Mouse (Mus musculus): Measurements from ENCODE around the gene Aifm2. TPM values are rescaled to one million over a fixed set of nuclear protein-coding genes. Genes with fewer than 3 reads are reported as not detected.

The Aifm2 gene
- total and polyA plus RNA-seq, 3 experiments, result 11.2 to 17.9 (median 12.4) TPM

GRCm38 (mm10) chr10:61788499-61788898, 73.4 kb downstream of the Aifm2 start:
- in situ Hi-C loops (cut with MboI; ENCODE audit: low pct_ligation_motif_present, low pct_unique_long_range_greater_than_20kb, low sequenced_read_pairs), result no loop called here
- no peaks in the 10 kb centered on the region for H3K79me2 ChIP-seq (replicated peaks; ENCODE audit: control insufficient read depth, extremely low read depth, insufficient read depth, poor library complexity, severe bottlenecking)

More at GRCm38 (mm10) chr10:61788499-61788898, 73.4 kb downstream of the Aifm2 start:
- dilution Hi-C loops (cut with MboI; ENCODE audit: extremely low pct_ligation_motif_present, extremely low pct_unique_long_range_greater_than_20kb, low sequenced_read_pairs), result no loop called here
- peaks cover 0 to 6% of the 10 kb centered on the region in 2 experiments; a peak in 2 of 4 replicates for H3K4me1 ChIP-seq (ENCODE audit: control insufficient read depth in 1 of 2, insufficient read depth in 2 of 2)
- no peak for DNase-seq (ENCODE audit: extremely low read depth)
- TF ChIP-seq RAD21 (IDR thresholded peaks at IDR 0.05; ENCODE audit: low read depth, low read length), result no peak
- no peak for TF ChIP-seq ELF1 (IDR thresholded peaks at IDR 0.05; ENCODE audit: low read depth, low read length)
- TF ChIP-seq ZKSCAN1 (IDR thresholded peaks at IDR 0.05; ENCODE audit: borderline replicate concordance, low read depth, low read length), result no peak
- TF ChIP-seq ZNF384 (IDR thresholded peaks at IDR 0.05; ENCODE audit: low read depth, low read length), result no peak
- TF ChIP-seq ZMIZ1 (IDR thresholded peaks at IDR 0.05; ENCODE audit: low read depth, low read length), result no peak
- TF ChIP-seq USF2 (conservative IDR thresholded peaks at IDR 0.05; ENCODE audit: low read depth, low read length), result no peak
- TF ChIP-seq MAZ (IDR thresholded peaks at IDR 0.05; ENCODE audit: low read depth, low read length), result no peak
- TF ChIP-seq ETS1 (conservative IDR thresholded peaks at IDR 0.05; ENCODE audit: low read depth, low read length), result no peak
- TF ChIP-seq TCF12 (IDR thresholded peaks at IDR 0.05; ENCODE audit: low read depth, low read length), result no peak
- TF ChIP-seq MAX (IDR thresholded peaks at IDR 0.05; ENCODE audit: low read length), result no peak
- TF ChIP-seq JUND (conservative IDR thresholded peaks at IDR 0.05; ENCODE audit: low read depth, low read length), result no peak
- no peak for TF ChIP-seq NELFE (IDR thresholded peaks at IDR 0.05; ENCODE audit: low read depth, low read length)
- no peak for TF ChIP-seq PAX5 (IDR thresholded peaks at IDR 0.05; ENCODE audit: low read length)
- no peak for TF ChIP-seq RCOR1 (conservative IDR thresholded peaks at IDR 0.05; ENCODE audit: low read depth, low read length)
- no peak overlapping the region for H3K9ac ChIP-seq (ENCODE audit: insufficient read depth, low read depth)
- H3K27ac ChIP-seq (ENCODE audit: insufficient read depth, low read depth), result no peak overlapping the region
- no peak overlapping the region for H3K4me2 ChIP-seq (ENCODE audit: insufficient read depth, low read depth, poor library complexity, severe bottlenecking)
- peaks cover 1% of the 10 kb centered on the region for H3K27me3 ChIP-seq (replicated peaks)
- no peak overlapping the region for H3K4me3 ChIP-seq (replicated peaks in 1 of 3; ENCODE audit: low read depth in 2 of 3, low read length in 2 of 3, poor library complexity in 1 of 3)
- no peaks in the 10 kb centered on the region for H3K36me3 ChIP-seq (replicated peaks in 1 of 2; ENCODE audit: control insufficient read depth in 1 of 2, insufficient read depth in 1 of 2, low read length in 1 of 2)
- H3K9me3 ChIP-seq (replicated peaks; ENCODE audit: low read length), result peaks cover 3% of the 10 kb centered on the region

Other genes starting within 250 kb of the Aifm2 start
- 8.0 and 8.2 TPM in 2 replicates for gene Lrrc20, start 239.5 kb upstream of the Aifm2 start, total RNA-seq (2012; rRNA removed)
- 9.9 and 11.2 TPM in 2 replicates for gene Lrrc20, start 239.5 kb upstream of the Aifm2 start, total RNA-seq (2014; rRNA removed)
- gene Lrrc20, start 239.5 kb upstream of the Aifm2 start, polyA plus RNA-seq (2012; ENCODE audit: insufficient read length, low read depth), result 12.2 and 13.7 TPM in 2 replicates
- not detected in 2 replicates for gene Npffr1, start 119.8 kb upstream of the Aifm2 start, total RNA-seq (2012; rRNA removed)
- not detected in 2 replicates for gene Npffr1, start 119.8 kb upstream of the Aifm2 start, total RNA-seq (2014; rRNA removed)
- gene Npffr1, start 119.8 kb upstream of the Aifm2 start, polyA plus RNA-seq (2012; ENCODE audit: insufficient read length, low read depth), result not detected in 2 replicates
- 178 and 257 TPM in 2 replicates for gene Ppa1, start 66.7 kb upstream of the Aifm2 start, total RNA-seq (2012; rRNA removed)
- 337 and 352 TPM in 2 replicates for gene Ppa1, start 66.7 kb upstream of the Aifm2 start, total RNA-seq (2014; rRNA removed)
- gene Ppa1, start 66.7 kb upstream of the Aifm2 start, polyA plus RNA-seq (2012; ENCODE audit: insufficient read length, low read depth), result 249 and 250 TPM in 2 replicates
- gene Sar1a, start 35.0 kb upstream of the Aifm2 start, total RNA-seq (2012; rRNA removed), result 97.1 and 121 TPM in 2 replicates
- 184 and 187 TPM in 2 replicates for gene Sar1a, start 35.0 kb upstream of the Aifm2 start, total RNA-seq (2014; rRNA removed)
- gene Sar1a, start 35.0 kb upstream of the Aifm2 start, polyA plus RNA-seq (2012; ENCODE audit: insufficient read length, low read depth), result 128 and 166 TPM in 2 replicates
- gene Tysnd1, start 19.7 kb upstream of the Aifm2 start, total RNA-seq (2012; rRNA removed), result 38.9 and 39.4 TPM in 2 replicates
- 20.5 and 23.2 TPM in 2 replicates for gene Tysnd1, start 19.7 kb upstream of the Aifm2 start, total RNA-seq (2014; rRNA removed)
- 42.2 and 45.1 TPM in 2 replicates for gene Tysnd1, start 19.7 kb upstream of the Aifm2 start, polyA plus RNA-seq (2012; ENCODE audit: insufficient read length, low read depth)
- gene H2afy2, start 68.9 kb downstream of the Aifm2 start, total RNA-seq (2012; rRNA removed), result 0.08 TPM in 1 of 2 replicates, not detected in the other
- gene H2afy2, start 68.9 kb downstream of the Aifm2 start, total RNA-seq (2014; rRNA removed), result not detected in 2 replicates
- 0.14 and 0.20 TPM in 2 replicates for gene H2afy2, start 68.9 kb downstream of the Aifm2 start, polyA plus RNA-seq (2012; ENCODE audit: insufficient read length, low read depth)

Data from CH12.LX (cell line).